ENCODE assay signal across 13 mouse cellular contexts in genomic region chr1:133843370-133843769, GRCm38 (mm10). TPM values are rescaled to one million over a fixed set of nuclear protein-coding genes. Genes with fewer than 3 reads are reported as not detected.
DNase-seq lines count a peak whose midpoint lies in the region; ATAC-seq lines count a peak whose summit lies in the region.
"Had no signal": no experiment of that assay in that cellular context is flagged by ENCODE, and none has a peak within 500 bp of the region (broad histone marks: within the 10 kb centered on the region; RNA-seq: fewer than 3 reads in every experiment).

No protein-coding gene starts in this region.

- no peak overlapping the region for H3K27ac ChIP-seq in kidney, embryonic 16.5 days (ENCODE audit: low read length)
- H3K27ac ChIP-seq: limb, embryonic 13.5 days had no signal

- DNase-seq in kidney, adult 18-20 months: no peak
- DNase-seq in 3T3-L1 (ENCODE audit: low read depth, low spot score): peak; percentile 87
- DNase-seq in embryo, embryonic 10.5 days (ENCODE audit: low spot score): peak; percentile 75
- DNase-seq in lung, postnatal 14 days: peak; percentile 41
- no peak for DNase-seq in adrenal gland, adult 2 months
- DNase-seq: cerebellum, adult 8-10 months; heart, adult 18-20 months; midbrain, embryonic 14.5 days had no signal

- no peak overlapping the region for H3K9ac ChIP-seq in kidney, embryonic 16.5 days (replicated peaks; ENCODE audit: low read length)
- H3K9ac ChIP-seq: limb, embryonic 13.5 days had no signal

- peaks cover 22% of the 10 kb centered on the region for H3K4me1 ChIP-seq in kidney, embryonic 16.5 days (ENCODE audit: insufficient read depth, low read length)

- no peaks in the 10 kb centered on the region for H3K9me3 ChIP-seq in kidney, embryonic 16.5 days (ENCODE audit: low read length)
- H3K9me3 ChIP-seq: limb, embryonic 13.5 days had no signal

- H3K4me2 ChIP-seq in kidney, embryonic 16.5 days (replicated peaks; ENCODE audit: low read depth, low read length): no peak overlapping the region
- H3K4me2 ChIP-seq: limb, embryonic 13.5 days had no signal

- WGBS in kidney, embryonic 16.5 days: 21% methylated on average over 4 of the region's 4 CpGs

- ATAC-seq in kidney, embryonic 16.5 days (ENCODE audit: low FRiP score, low TSS enrichment): peak; percentile 67
- no peak for ATAC-seq in megakaryocyte progenitor cell, adult 5-6 weeks (replicated peaks; ENCODE audit: poor library complexity)

- no peaks in the 10 kb centered on the region for H3K27me3 ChIP-seq in kidney, embryonic 16.5 days (ENCODE audit: insufficient read depth, low read length)
- H3K27me3 ChIP-seq: CH12.LX had no signal

- H3K36me3 ChIP-seq in kidney, embryonic 16.5 days (ENCODE audit: insufficient read depth, low read length): no peaks in the 10 kb centered on the region
- H3K36me3 ChIP-seq: limb, embryonic 13.5 days had no signal

- no peak overlapping the region for H3K4me3 ChIP-seq in kidney, embryonic 16.5 days (ENCODE audit: low read length)
- H3K4me3 ChIP-seq: layer of hippocampus, adult 2 months; limb, embryonic 13.5 days had no signal

RNA-seq across cellular contexts. Expression of gene Atp2b4, which starts 42.5 kb away (rescaled TPM):
- 7.6 and 8.2 TPM in 2 replicates for polyA plus RNA-seq in kidney, embryonic 16.5 days (2015; fragmentation: Nextera tagmentation; extraction: Ambion mirVana)
- 10 to 100 TPM; 24.9 to 39.7 TPM for total RNA-seq in adrenal gland, adult 2 months (2021)
- 4.2 and 4.5 TPM in 2 replicates for polyA plus RNA-seq in adrenal gland, adult 2 months (2012; rRNA removed)
- 33.6 and 40.5 TPM in 2 replicates for total RNA-seq in megakaryocyte progenitor cell, adult 5-6 weeks (2015)
- 30.7 and 34.7 TPM in 2 replicates for total RNA-seq in megakaryocyte progenitor cell, adult 5-6 weeks (2017)

Comparison
In these comparisons a context has a peak if more than half of its experiments do, and no peak if none do; other contexts are left out.
1. DNase-seq: peak in 3T3-L1 (single experiment), embryo, embryonic 10.5 days (single experiment) and lung, postnatal 14 days (single experiment); none in kidney, adult 18-20 months (single experiment) and adrenal gland, adult 2 months (single experiment).